Mouse (Mus musculus): ENCODE results near the gene Zfp697.

GRCm38 (mm10) chr3:98366086-98366485, 16.2 kb upstream of the Zfp697 start:
- TF ChIP-seq POLR2A (IDR thresholded peaks at IDR 0.05; ENCODE audit: extremely low read depth, insufficient read depth, low read length) (no peak), CTCF (IDR thresholded peaks at IDR 0.05; ENCODE audit: extremely low read depth, insufficient read depth, low read length) (no peak)
